ENCODE assay signal across 17 mouse cellular contexts in the genomic region with DNA sequence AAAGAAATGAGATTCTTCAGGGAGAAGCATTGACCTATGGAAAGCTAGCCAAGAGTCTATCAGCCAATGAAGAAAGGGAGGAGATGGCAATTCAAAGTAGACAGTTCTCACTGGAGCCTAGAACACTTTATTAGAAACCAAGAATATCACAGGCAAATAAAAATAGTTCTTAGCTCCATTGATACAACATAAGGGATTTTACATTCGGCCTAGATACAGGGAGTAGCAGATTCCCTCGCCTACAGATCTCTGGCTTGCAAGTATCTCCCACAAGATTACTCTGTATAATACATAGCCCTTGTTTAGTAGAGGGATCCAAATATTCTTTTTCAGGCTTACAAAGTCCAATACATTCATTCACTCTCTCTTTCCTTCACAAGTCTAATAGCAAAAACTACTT.
"Had no signal": no experiment of that assay in that cellular context is flagged by ENCODE, and none has a peak within 500 bp of the region (broad histone marks: within the 10 kb centered on the region; RNA-seq: fewer than 3 reads in every experiment).

No protein-coding gene starts in this region.

- H3K9ac ChIP-seq: neural tube, embryonic 12.5 days; neural tube, embryonic 13.5 days; neural tube, embryonic 15.5 days; stomach, embryonic 15.5 days had no signal

- H3K4me1 ChIP-seq: stomach, embryonic 15.5 days had no signal

- H3K27ac ChIP-seq: neural tube, embryonic 12.5 days; neural tube, embryonic 13.5 days; neural tube, embryonic 15.5 days; stomach, embryonic 15.5 days; stomach, postnatal 0 days had no signal

- H3K9me3 ChIP-seq: neural tube, embryonic 12.5 days; neural tube, embryonic 13.5 days; neural tube, embryonic 15.5 days; stomach, embryonic 15.5 days had no signal

- H3K4me2 ChIP-seq: neural tube, embryonic 12.5 days; neural tube, embryonic 13.5 days; neural tube, embryonic 15.5 days; stomach, embryonic 15.5 days had no signal

- H3K4me3 ChIP-seq: neural tube, embryonic 12.5 days; neural tube, embryonic 13.5 days; neural tube, embryonic 15.5 days; stomach, embryonic 15.5 days had no signal

- DNase-seq: retina, postnatal 1 day; right cerebral cortex, adult 18-20 months; right cerebral cortex, postnatal 14 days; right cerebral cortex, postnatal 25 days; right cerebral cortex, postnatal 4 days; spleen, adult 18-20 months; thymus, adult 18-20 months; thymus, adult 2 months; thymus, postnatal 14 days; thymus, postnatal 25 days; thymus, postnatal 36 days; thymus, postnatal 4 days had no signal

- H3K27me3 ChIP-seq: neural tube, embryonic 12.5 days; neural tube, embryonic 13.5 days; neural tube, embryonic 15.5 days; stomach, embryonic 15.5 days had no signal
